Mouse (Mus musculus): ENCODE data around the gene Nhlrc1.

DNA sequence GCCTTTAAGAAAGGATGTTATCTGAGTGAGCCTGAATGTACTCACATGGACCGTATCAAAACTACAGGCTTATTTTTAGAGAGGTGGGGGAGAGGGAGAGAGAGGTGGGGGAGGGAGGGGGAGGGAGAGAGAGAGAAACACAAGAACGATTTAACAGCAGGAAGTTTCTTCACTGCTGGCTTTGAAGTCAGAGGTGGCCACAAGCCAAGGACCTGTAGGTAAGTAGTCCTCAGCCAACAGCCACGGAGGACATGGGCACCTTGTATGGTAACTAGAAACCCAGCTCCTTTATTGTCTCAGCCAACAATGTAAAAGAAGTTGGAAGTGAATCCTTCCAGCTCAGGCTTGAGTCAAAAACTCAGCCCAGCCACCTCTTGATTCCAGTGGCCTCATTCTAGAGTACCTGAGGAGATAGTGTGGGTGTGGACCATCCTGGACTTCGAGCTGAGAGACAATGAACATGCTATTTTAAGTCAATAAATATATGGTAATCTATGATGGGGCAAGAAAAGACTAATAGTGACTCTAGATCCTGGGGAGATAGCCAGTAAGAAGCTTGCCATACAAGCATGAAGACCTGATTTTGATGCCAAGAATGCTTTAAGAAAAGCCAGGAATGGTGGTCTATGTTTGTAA, 24.2 kb downstream of the Nhlrc1 start:
- no peak for TF ChIP-seq CTCF (IDR thresholded peaks at IDR 0.05; ENCODE audit: low read depth)
- TF ChIP-seq EP300 (IDR thresholded peaks at IDR 0.05; ENCODE audit: low read depth), result no peak
